Mouse (Mus musculus) gastrocnemius, postnatal 14 days (tissue): Measurements from ENCODE around the gene Il16. TPM values are rescaled to one million over a fixed set of nuclear protein-coding genes. Genes with fewer than 3 reads are reported as not detected.

Experiments
- DNase-seq: peaks from one replicate; pipeline ENCODE4 v3.0.0; 2021; ENCODE audit warnings: mixed read lengths
- intact Hi-C: fragments of 180-260 bp; cut with DNase I; formaldehyde crosslinking; loops from one replicate; pipeline ENCODE4 v1.15.1; 2025; ENCODE audit warnings: low total_unique reads
- long read RNA-seq, 2 experiments: library from polyadenylated mRNA; stranded (forward); transcript quantifications; one replicate each; pipeline ENCODE4 v2.0.0; 2021
- total RNA-seq, 2 experiments: library from RNA; stranded (reverse); gene quantifications; 2 replicates each; pipeline ENCODE4 v1.2.3; 2021

Gene Il16
- 1 to 10 TPM; 4.2 to 6.6 TPM for total RNA-seq
- long read RNA-seq, experiment 1, partial matches to known transcripts = 2 of 4 reads
- long read RNA-seq, experiment 1, other reads (novel, unspliced or antisense) = 1 of 4 reads
- long read RNA-seq, experiment 2, partial matches to known transcripts = 4 of 4 reads
- long read RNA-seq, experiment 2, other reads (novel, unspliced or antisense) = 0 of 4 reads

GRCm38 (mm10) chr7:83745413-83746106 lies at the start of gene Il16:
Gene Il16 (minus strand): TSS chr7:83745726.
- intact Hi-C loops = no loop called here
- no peak for DNase-seq

- peak; percentile 11 for DNase-seq
- intact Hi-C loops = no loop called here
Observed at GRCm38 (mm10) chr7:83794705-83795104, 49.2 kb upstream of the Il16 start, which contains the start of gene Cfap161. Gene Cfap161 (minus strand): TSS chr7:83794880.

- DNase-seq = no peak
- intact Hi-C loops = no loop called here
Observed at GRCm38 (mm10) chr7:83794006-83794683, 48.6 kb upstream of the Il16 start.

- no peak for DNase-seq
- intact Hi-C loops = no loop called here
Observed at GRCm38 (mm10) chr7:83780881-83781280, 35.4 kb upstream of the Il16 start.

- intact Hi-C loops = no loop called here
- DNase-seq = no peak
Observed at GRCm38 (mm10) chr7:83780026-83780425, 34.5 kb upstream of the Il16 start.

GRCm38 (mm10) chr7:83779028-83779427 lies 33.5 kb upstream of the Il16 start:
- intact Hi-C loops = loop anchor here (5.0 kb wide), 1 partner anchor 388 kb away; no protein-coding TSS in a partner anchor

GRCm38 (mm10) chr7:83778516-83778915 lies 33.0 kb upstream of the Il16 start:
- no peak for DNase-seq
- intact Hi-C loops = loop anchor here (5.0 kb wide), 1 partner anchor 389 kb away; no protein-coding TSS in a partner anchor

More at GRCm38 (mm10) chr7:83779028-83779427, 33.5 kb upstream of the Il16 start:
- no peak for DNase-seq

- intact Hi-C loops = loop anchor here (2.0 to 5.0 kb wide), 2 partner anchors 78 to 393 kb away; no protein-coding TSS in a partner anchor
- DNase-seq = peak; percentile 14
Observed at GRCm38 (mm10) chr7:83774721-83775120, 29.2 kb upstream of the Il16 start.

GRCm38 (mm10) chr7:83763674-83764073 lies 18.1 kb upstream of the Il16 start:
- DNase-seq = no peak
- intact Hi-C loops = no loop called here

- no peak for DNase-seq
- intact Hi-C loops = no loop called here
Observed at GRCm38 (mm10) chr7:83762336-83762735, 16.8 kb upstream of the Il16 start.

- DNase-seq = no peak
- intact Hi-C loops = no loop called here
Observed at GRCm38 (mm10) chr7:83751055-83751454, 5.5 kb upstream of the Il16 start.

- intact Hi-C loops = no loop called here
- no peak for DNase-seq
Observed at GRCm38 (mm10) chr7:83748405-83748804, 2.9 kb upstream of the Il16 start.

GRCm38 (mm10) chr7:83746107-83746687 lies 671 bp upstream of the Il16 start:
- intact Hi-C loops = no loop called here
- no peak for DNase-seq

- no peak for DNase-seq
- intact Hi-C loops = no loop called here
Observed at GRCm38 (mm10) chr7:83745065-83745412, 487 bp downstream of the Il16 start.

GRCm38 (mm10) chr7:83744250-83744649 lies 1.3 kb downstream of the Il16 start:
- no peak for DNase-seq
- intact Hi-C loops = no loop called here

- DNase-seq = no peak
- intact Hi-C loops = no loop called here
Observed at GRCm38 (mm10) chr7:83742690-83743089, 2.8 kb downstream of the Il16 start.

- intact Hi-C loops = no loop called here
- no peak for DNase-seq
Observed at GRCm38 (mm10) chr7:83742026-83742425, 3.5 kb downstream of the Il16 start.

- intact Hi-C loops = no loop called here
- DNase-seq = no peak
Observed at GRCm38 (mm10) chr7:83739680-83740310, 5.7 kb downstream of the Il16 start.

GRCm38 (mm10) chr7:83738623-83739462 lies 6.7 kb downstream of the Il16 start:
- intact Hi-C loops = no loop called here
- no peak for DNase-seq
